Mouse (Mus musculus): ENCODE results near the gene 2310033P09Rik.
"Not testable (repeated sequence)": the region's sequence is repeated elsewhere in the genome, so short reads cannot be mapped to it uniquely, and the experiment has no call there.

Gene 2310033P09Rik

GRCm38 (mm10) chr11:59201216-59202002, 6.7 kb upstream of the 2310033P09Rik start:
- DNase-seq (ENCODE audit: low spot score in 2 of 2), result no peak

GRCm38 (mm10) chr11:59202081-59202995, 5.8 kb upstream of the 2310033P09Rik start, which contains the start of gene Mrpl55:
Gene Mrpl55, plus strand, starts transcription at chr11:59202486.
- DNase-seq (ENCODE audit: low spot score in 2 of 2), result peak; percentile 84 to 93

- peak in 1 of 2 experiments; percentile 63 for DNase-seq (ENCODE audit: low spot score in 2 of 2)
Measured at GRCm38 (mm10) chr11:59209003-59209441, 901 bp downstream of the 2310033P09Rik start.

GRCm38 (mm10) chr11:59209580-59209979, 1.5 kb downstream of the 2310033P09Rik start:
- DNase-seq (ENCODE audit: low spot score in 2 of 2), result no peak

- DNase-seq (ENCODE audit: low spot score in 2 of 2), result no peak
Measured at GRCm38 (mm10) chr11:59210020-59210419, 1.9 kb downstream of the 2310033P09Rik start.

GRCm38 (mm10) chr11:59211561-59211960, 3.4 kb downstream of the 2310033P09Rik start:
- not testable (repeated sequence) for DNase-seq (ENCODE audit: low spot score in 2 of 2)

GRCm38 (mm10) chr11:59212320-59212719, 4.2 kb downstream of the 2310033P09Rik start:
- not testable (repeated sequence) for DNase-seq (ENCODE audit: low spot score in 2 of 2)

GRCm38 (mm10) chr11:59212892-59213494, 4.9 kb downstream of the 2310033P09Rik start:
- no peak for DNase-seq (ENCODE audit: low spot score in 2 of 2)

GRCm38 (mm10) chr11:59216955-59217354, 8.8 kb downstream of the 2310033P09Rik start:
- no peak for DNase-seq (ENCODE audit: low spot score in 2 of 2)

GRCm38 (mm10) chr11:59218389-59218998, 10.4 kb downstream of the 2310033P09Rik start:
- DNase-seq (ENCODE audit: low spot score in 2 of 2), result no peak

GRCm38 (mm10) chr11:59219064-59219463, 10.9 kb downstream of the 2310033P09Rik start:
- DNase-seq (ENCODE audit: low spot score in 2 of 2), result no peak

- DNase-seq (ENCODE audit: low spot score in 2 of 2), result no peak
Measured at GRCm38 (mm10) chr11:59221604-59222003, 13.5 kb downstream of the 2310033P09Rik start.

- DNase-seq (ENCODE audit: low spot score in 2 of 2), result no peak
Measured at GRCm38 (mm10) chr11:59222306-59222705, 14.2 kb downstream of the 2310033P09Rik start.

- no peak for DNase-seq (ENCODE audit: low spot score in 2 of 2)
Measured at GRCm38 (mm10) chr11:59224025-59224424, 15.9 kb downstream of the 2310033P09Rik start.

GRCm38 (mm10) chr11:59224470-59224869, 16.3 kb downstream of the 2310033P09Rik start:
- DNase-seq (ENCODE audit: low spot score in 2 of 2), result no peak

- DNase-seq (ENCODE audit: low spot score in 2 of 2), result no peak
Measured at GRCm38 (mm10) chr11:59225167-59225566, 17.0 kb downstream of the 2310033P09Rik start.

- no peak for DNase-seq (ENCODE audit: low spot score in 2 of 2)
Measured at GRCm38 (mm10) chr11:59226251-59226650, 18.1 kb downstream of the 2310033P09Rik start.

GRCm38 (mm10) chr11:59226787-59227603, 18.9 kb downstream of the 2310033P09Rik start:
- no peak for DNase-seq (ENCODE audit: low spot score in 2 of 2)

GRCm38 (mm10) chr11:59227604-59228121, 19.5 kb downstream of the 2310033P09Rik start:
- peak in 1 of 2 experiments; percentile 28 for DNase-seq (ENCODE audit: low spot score in 2 of 2)

Measured in cerebellum, postnatal 4 days (tissue).